Mouse (Mus musculus) spleen, adult 2 months (tissue): ENCODE data around the gene Armc10. TPM values are rescaled to one million over a fixed set of nuclear protein-coding genes. Genes with fewer than 3 reads are reported as not detected.
"Not testable (repeated sequence)": the region's sequence is repeated elsewhere in the genome, so short reads cannot be mapped to it uniquely, and the experiment has no call there.

Experiments used
- DNase-seq, 2 experiments: peaks; one replicate each; pipeline versions ENCODE4 v3.0.0 to v3.0.0-alpha.2; 2012 to 2021; ENCODE audit warnings: low spot score in 2 of 2, low read depth in 1 of 2
- H3K27ac ChIP-seq: fragments of 200-500 bp; 2 replicates; pipeline ENCODE4 v1.5.1; 2012; ENCODE audit warnings: low read length, inconsistent platforms; ENCODE audit not compliant: insufficient read depth
- H3K27me3 ChIP-seq: fragments of 200-500 bp; 2 replicates; pipeline ENCODE4 v1.6.1; 2012; ENCODE audit warnings: mild to moderate bottlenecking, moderate library complexity, low read length, inconsistent platforms; ENCODE audit not compliant: control insufficient read depth, insufficient read depth
- H3K36me3 ChIP-seq: fragments of 200-500 bp; 2 replicates; pipeline ENCODE4 v1.6.1; 2012; ENCODE audit warnings: mild to moderate bottlenecking, low read length, inconsistent platforms; ENCODE audit not compliant: control insufficient read depth, insufficient read depth
- H3K4me1 ChIP-seq: fragments of 200-500 bp; 2 replicates; pipeline ENCODE4 v1.6.1; 2011; ENCODE audit warnings: inconsistent platforms; ENCODE audit not compliant: control insufficient read depth, insufficient read depth, insufficient read length
- H3K4me3 ChIP-seq: fragments of 200-500 bp; 2 replicates; pipeline ENCODE4 v1.5.1; 2011; ENCODE audit warnings: mild to moderate bottlenecking, inconsistent platforms; ENCODE audit not compliant: insufficient read depth, insufficient read length; ENCODE audit errors: extremely low read depth
- CTCF ChIP-seq: fragments of 200-500 bp; IDR thresholded peaks from 2 replicates; pipeline ENCODE4 v1.5.1; 2011; ENCODE audit warnings: mild to moderate bottlenecking, inconsistent platforms; ENCODE audit not compliant: insufficient read depth, insufficient read length, insufficient replicate concordance; ENCODE audit errors: extremely low read depth
- POLR2A ChIP-seq: fragments of 200-500 bp; IDR thresholded peaks from 2 replicates; pipeline ENCODE4 v1.6.1; 2011; ENCODE audit warnings: low read depth, low read length, inconsistent platforms
- WGBS: fragments of 180-500 bp; shearing (Covaris S2); methylation state at CpG from one replicate; pipeline ENCODE4 v1.1.7; 2018; 5-methylcytosine and 5-hydroxymethylcytosine counted together
- polyA plus RNA-seq: library from polyadenylated mRNA; depleted of rRNA; stranded (reverse); fragments of >200 nt; gene quantifications from 2 replicates; pipeline ENCODE4 v1.2.3, GENCODE M21; 2012; rRNA removed

The Armc10 gene
- polyA plus RNA-seq: 49.1 and 49.6 TPM in 2 replicates

DNA sequence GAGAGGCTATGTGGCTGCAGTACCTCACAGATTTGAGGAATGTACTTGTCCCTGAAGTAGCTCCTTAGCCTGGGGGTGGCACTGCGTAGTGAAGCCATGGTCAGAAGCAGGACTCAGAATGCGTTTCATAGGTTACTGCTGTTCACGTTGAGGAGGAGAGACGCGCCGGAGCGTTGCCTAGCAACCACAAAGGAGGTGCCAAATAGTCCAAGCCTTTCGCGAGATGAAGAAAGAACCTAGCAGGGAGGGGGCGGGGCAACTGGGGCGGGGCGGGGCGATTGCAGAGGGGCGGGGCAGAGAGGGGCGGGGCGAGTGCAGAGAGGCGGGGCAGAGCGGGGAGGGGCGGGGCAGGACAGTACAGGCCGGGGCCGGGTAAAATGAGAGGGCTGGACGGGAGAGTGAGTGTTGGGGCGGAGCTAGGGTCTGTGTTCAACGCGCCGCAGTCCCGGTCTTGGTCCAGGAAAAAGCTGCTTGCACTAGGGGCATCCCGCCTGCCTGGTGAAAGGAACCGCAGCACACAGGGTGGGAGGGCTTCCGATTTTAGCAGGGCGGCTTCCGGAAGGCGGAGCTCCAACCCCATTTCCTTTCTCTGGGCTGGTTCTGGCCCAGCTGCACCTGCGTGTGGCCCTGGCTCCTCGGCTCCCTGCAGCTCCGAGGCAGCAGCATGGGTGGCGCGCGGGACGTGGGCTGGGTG lies at the start of gene Armc10, which contains the start of gene Fbxl13:
Armc10 (plus strand) TSS at position 375 of the 694 bp plus-strand sequence.
Fbxl13 (minus strand) TSS at position 196 of the 694 bp plus-strand sequence.
- Histone ChIP-seq H3K27me3 (no peaks in the 10 kb centered on the region; the same call in 1 of the 2 replicates), H3K4me3 (peak within 1 kb of the TSS; percentile 85), H3K36me3 (peaks cover 16% of the 10 kb centered on the region), H3K27ac (peak within 1 kb of the TSS; percentile 82), H3K4me1 (no peaks in the 10 kb centered on the region)
- under 1% methylated on average over 40 of the region's 40 CpGs for WGBS
- peak; percentile 34; the same call in 1 of the 2 replicates for TF ChIP-seq POLR2A
- no peak for TF ChIP-seq CTCF
- DNase-seq: peak; percentile 82

DNA sequence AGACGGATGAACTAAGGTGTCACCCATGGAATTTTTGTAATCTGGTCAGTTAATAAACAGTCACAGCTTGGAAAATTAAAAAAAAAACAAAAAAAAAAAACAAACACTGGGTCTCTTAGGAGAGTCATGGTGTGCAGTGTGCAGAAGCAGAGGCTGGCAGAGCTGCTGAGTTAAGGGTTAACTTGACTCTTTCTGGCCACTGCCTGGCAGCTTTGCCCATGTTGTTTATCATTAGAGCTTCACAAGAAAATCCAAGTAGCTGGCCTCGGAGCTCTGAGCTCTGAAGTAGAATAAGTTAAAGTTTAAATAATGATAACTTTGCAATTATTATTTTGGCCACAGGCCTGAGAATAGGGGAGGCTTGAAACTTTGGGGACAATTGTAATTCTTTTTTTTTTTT lies 46.1 kb upstream of the Armc10 start:
- WGBS: 86% methylated on average over 2 of the region's 2 CpGs
- not testable (repeated sequence) for H3K4me3 ChIP-seq, DNase-seq, H3K36me3 ChIP-seq, H3K27me3 ChIP-seq, H3K27ac ChIP-seq, H3K4me1 ChIP-seq

DNA sequence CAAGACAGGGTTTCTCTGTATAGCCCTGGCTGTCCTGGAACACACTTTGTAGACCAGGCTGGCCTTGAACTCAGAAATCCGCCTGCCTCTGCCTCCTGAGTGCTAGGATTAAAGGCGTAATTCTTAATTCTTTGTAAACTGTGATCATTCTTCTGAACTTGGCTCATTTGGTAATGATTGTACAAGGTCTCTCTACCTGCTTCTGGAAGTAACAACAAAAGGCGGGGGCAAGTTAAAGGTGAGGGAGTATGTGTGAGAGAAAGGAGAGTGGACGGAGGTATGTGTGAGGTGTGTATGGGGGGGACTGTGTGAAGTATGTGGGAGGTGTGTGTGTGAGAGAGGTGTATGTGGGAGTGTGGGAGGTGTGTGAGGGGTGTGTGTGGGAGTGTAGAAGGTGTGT lies 45.7 kb upstream of the Armc10 start:
- Histone ChIP-seq H3K4me1 (no peaks in the 10 kb centered on the region), H3K27ac (no peak overlapping the region), H3K4me3 (no peak overlapping the region), H3K27me3 (0 out of 2 replicates have a peak, but pooled peaks cover 2% of the 10 kb centered on the region), H3K36me3 (no peaks in the 10 kb centered on the region)
- no peak for DNase-seq
- WGBS: 94% methylated on average over 4 of the region's 4 CpGs
- TF ChIP-seq POLR2A (no peak), CTCF (no peak)

DNA sequence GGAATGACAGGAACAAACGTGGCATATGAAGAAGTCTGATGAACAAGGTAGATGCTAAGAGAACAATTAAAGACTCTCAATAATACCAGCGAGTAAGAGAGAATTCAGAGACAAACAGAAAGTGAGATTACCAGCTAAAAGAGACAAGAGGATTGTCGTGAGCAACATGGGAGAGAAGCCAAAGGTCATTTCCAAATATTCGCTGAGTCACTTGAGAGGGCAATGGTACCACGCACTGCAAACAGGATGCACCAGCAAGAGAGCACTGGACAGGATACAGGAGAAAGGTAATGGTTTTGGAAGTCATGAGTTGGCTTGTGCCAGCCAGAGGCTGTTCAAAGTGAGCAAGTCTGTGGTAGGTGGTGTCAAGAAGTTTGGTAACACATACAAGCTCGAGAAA lies 39.7 kb upstream of the Armc10 start:
- Histone ChIP-seq H3K36me3 (no peaks in the 10 kb centered on the region), H3K27ac (no peak overlapping the region), H3K27me3 (0 out of 2 replicates have a peak, but pooled peaks cover 2% of the 10 kb centered on the region), H3K4me3 (no peak overlapping the region), H3K4me1 (no peaks in the 10 kb centered on the region)
- 73% methylated on average over 6 of the region's 6 CpGs for WGBS
- TF ChIP-seq POLR2A: no peak
- TF ChIP-seq CTCF: no peak
- no peak for DNase-seq

GRCm38 (mm10) chr5:21608311-21609304 lies 37.0 kb upstream of the Armc10 start:
- H3K4me3 ChIP-seq: no peak overlapping the region
- 87% methylated on average over 12 of the region's 12 CpGs for WGBS
- H3K36me3 ChIP-seq: no peaks in the 10 kb centered on the region
- no peak for DNase-seq
- no peaks in the 10 kb centered on the region for H3K27me3 ChIP-seq
- no peak overlapping the region for H3K27ac ChIP-seq
- H3K4me1 ChIP-seq: no peaks in the 10 kb centered on the region
- TF ChIP-seq POLR2A: no peak
- TF ChIP-seq CTCF: no peak

- no peak for TF ChIP-seq POLR2A
- no peak for TF ChIP-seq CTCF
Observed at GRCm38 (mm10) chr5:21610996-21611395, 34.6 kb upstream of the Armc10 start.

DNA sequence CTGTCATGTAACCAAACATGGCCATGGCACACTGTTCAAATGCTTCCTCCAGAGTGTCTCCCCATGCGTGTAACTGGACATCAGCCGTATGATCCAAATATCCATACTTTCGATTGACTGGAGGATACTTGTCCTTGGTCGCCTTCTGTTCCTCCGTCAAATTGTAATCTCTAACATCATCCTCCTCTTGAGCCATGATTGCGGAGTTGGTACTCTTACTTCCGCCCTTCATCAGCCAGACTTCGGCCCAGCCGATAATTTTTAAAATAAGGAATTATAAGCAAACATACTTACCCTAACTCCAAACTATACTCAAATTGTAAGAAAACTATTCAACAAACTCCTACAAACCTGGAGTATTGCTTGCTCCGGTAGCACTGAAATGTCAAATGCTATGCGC lies 31.3 kb upstream of the Armc10 start:
- H3K4me1 ChIP-seq, H3K36me3 ChIP-seq, DNase-seq, H3K27me3 ChIP-seq, H3K27ac ChIP-seq, H3K4me3 ChIP-seq: not testable (repeated sequence)
- 95% methylated on average over 11 of the region's 11 CpGs for WGBS

More at GRCm38 (mm10) chr5:21610996-21611395, 34.6 kb upstream of the Armc10 start:
- Histone ChIP-seq H3K27me3 (no peaks in the 10 kb centered on the region), H3K27ac (no peak overlapping the region), H3K4me3 (no peak overlapping the region), H3K36me3 (no peaks in the 10 kb centered on the region), H3K4me1 (no peaks in the 10 kb centered on the region)
- WGBS: 15% methylated on average over 3 of the region's 3 CpGs
- DNase-seq: no peak
